Mouse (Mus musculus) spleen, postnatal 36 days (tissue): Measurements from ENCODE around the gene Cmtr1.

Experiments
- DNase-seq, 2 experiments: peaks; one replicate each; pipeline ENCODE4 v3.0.0; 2022; ENCODE audit warnings: low spot score in 2 of 2, mixed read lengths in 1 of 2

The Cmtr1 gene

GRCm38 (mm10) chr17:29669030-29669429, 8.6 kb downstream of the Cmtr1 start:
- no peak for DNase-seq

- DNase-seq: peak in 1 of 2 experiments; percentile 41
Observed at GRCm38 (mm10) chr17:29669936-29670335, 9.5 kb downstream of the Cmtr1 start.

GRCm38 (mm10) chr17:29671021-29671420, 10.6 kb downstream of the Cmtr1 start:
- no peak for DNase-seq

GRCm38 (mm10) chr17:29673325-29673724, 12.9 kb downstream of the Cmtr1 start:
- DNase-seq: no peak

GRCm38 (mm10) chr17:29678526-29678925, 18.1 kb downstream of the Cmtr1 start:
- DNase-seq: no peak

- DNase-seq: peak; percentile 66 to 72
Observed at GRCm38 (mm10) chr17:29679038-29679767, 18.8 kb downstream of the Cmtr1 start.

- DNase-seq: no peak
Observed at GRCm38 (mm10) chr17:29680174-29680573, 19.8 kb downstream of the Cmtr1 start.

- DNase-seq: peak; percentile 60 to 61
Observed at GRCm38 (mm10) chr17:29680921-29681320, 20.5 kb downstream of the Cmtr1 start.

- no peak for DNase-seq
Observed at GRCm38 (mm10) chr17:29681669-29682068, 21.3 kb downstream of the Cmtr1 start.

GRCm38 (mm10) chr17:29682261-29682660, 21.9 kb downstream of the Cmtr1 start:
- DNase-seq: no peak

- DNase-seq: no peak
Observed at GRCm38 (mm10) chr17:29683127-29683526, 22.7 kb downstream of the Cmtr1 start.

GRCm38 (mm10) chr17:29684275-29684674, 23.9 kb downstream of the Cmtr1 start:
- DNase-seq: no peak

- peak in 1 of 2 experiments; percentile 24 for DNase-seq
Observed at GRCm38 (mm10) chr17:29686771-29687170, 26.4 kb downstream of the Cmtr1 start.

- no peak for DNase-seq
Observed at GRCm38 (mm10) chr17:29687373-29687772, 27.0 kb downstream of the Cmtr1 start.

- DNase-seq: no peak
Observed at GRCm38 (mm10) chr17:29688610-29689009, 28.2 kb downstream of the Cmtr1 start.

- no peak for DNase-seq
Observed at GRCm38 (mm10) chr17:29690257-29690656, 29.9 kb downstream of the Cmtr1 start.

GRCm38 (mm10) chr17:29692827-29693226, 32.4 kb downstream of the Cmtr1 start:
- DNase-seq: no peak

- no peak for DNase-seq
Observed at GRCm38 (mm10) chr17:29693571-29693970, 33.2 kb downstream of the Cmtr1 start.

GRCm38 (mm10) chr17:29694516-29694915, 34.1 kb downstream of the Cmtr1 start:
- no peak for DNase-seq

- DNase-seq: no peak
Observed at GRCm38 (mm10) chr17:29696940-29697339, 36.5 kb downstream of the Cmtr1 start.

GRCm38 (mm10) chr17:29698421-29698820, 38.0 kb downstream of the Cmtr1 start:
- no peak for DNase-seq

GRCm38 (mm10) chr17:29700573-29700972, 40.2 kb downstream of the Cmtr1 start:
- no peak for DNase-seq

- no peak for DNase-seq
Observed at GRCm38 (mm10) chr17:29702938-29703710, 42.7 kb downstream of the Cmtr1 start.
